Mouse (Mus musculus): ENCODE measurements around the gene Rb1. TPM values are rescaled to one million over a fixed set of nuclear protein-coding genes. Genes with fewer than 3 reads are reported as not detected.

Rb1 gene
- polyA plus RNA-seq, 1 experiment from 2014 or later: 15.1 TPM

- Histone ChIP-seq H3K27me3 (replicated peaks; ENCODE audit: control insufficient read depth, insufficient read depth, low read length) (no peaks in the 10 kb centered on the region), H3K9ac (ENCODE audit: low read depth, low read length) (peak within 1 kb of the TSS; percentile 77), H3K4me1 (replicated peaks; ENCODE audit: control insufficient read depth, insufficient read depth, low read length) (peaks cover 4% of the 10 kb centered on the region), H3K27ac (ENCODE audit: low read depth, low read length) (peak within 1 kb of the TSS; percentile 90), H3K36me3 (ENCODE audit: control insufficient read depth, insufficient read depth) (no peaks in the 10 kb centered on the region), H3K4me2 (replicated peaks; ENCODE audit: low read depth) (peak within 1 kb of the TSS; percentile 61), H3K9me3 (ENCODE audit: control insufficient read depth) (no peaks in the 10 kb centered on the region), H3K4me3 (ENCODE audit: low read depth, low read length) (peak within 1 kb of the TSS; percentile 48)
- peak; percentile 84 for ATAC-seq
- under 1% methylated on average over 19 of the region's 19 CpGs for WGBS
- peak; percentile 17; the same call in 1 of the 2 replicates for TF ChIP-seq CTCF (IDR thresholded peaks at IDR 0.05; ENCODE audit: low read depth)
Measured at GRCm38 (mm10) chr14:73237848-73238321, 87.7 kb downstream of the Rb1 start, which contains the start of gene Lpar6. Gene Lpar6, plus strand, starts transcription at chr14:73237895.

GRCm38 (mm10) chr14:73234468-73235031 lies 91.1 kb downstream of the Rb1 start:
- Histone ChIP-seq H3K4me2 (replicated peaks; ENCODE audit: low read depth) (no peak overlapping the region), H3K27me3 (replicated peaks; ENCODE audit: control insufficient read depth, insufficient read depth, low read length) (no peaks in the 10 kb centered on the region), H3K9me3 (ENCODE audit: control insufficient read depth) (no peaks in the 10 kb centered on the region), H3K9ac (ENCODE audit: low read depth, low read length) (0 out of 2 replicates have a peak overlapping the region, but pooled peaks have one; percentile 7), H3K4me1 (replicated peaks; ENCODE audit: control insufficient read depth, insufficient read depth, low read length) (peaks cover 7% of the 10 kb centered on the region), H3K4me3 (ENCODE audit: low read depth, low read length) (no peak overlapping the region), H3K27ac (ENCODE audit: low read depth, low read length) (no peak overlapping the region), H3K36me3 (ENCODE audit: control insufficient read depth, insufficient read depth) (no peaks in the 10 kb centered on the region)
- TF ChIP-seq CTCF (IDR thresholded peaks at IDR 0.05; ENCODE audit: low read depth): no peak
- 25% methylated on average over 2 of the region's 2 CpGs for WGBS
- no peak for ATAC-seq

GRCm38 (mm10) chr14:73231286-73231982 lies 94.2 kb downstream of the Rb1 start:
- no peak overlapping the region for H3K9ac ChIP-seq (ENCODE audit: low read depth, low read length)
- no peaks in the 10 kb centered on the region for H3K9me3 ChIP-seq (ENCODE audit: control insufficient read depth)
- 45% methylated on average over 5 of the region's 5 CpGs for WGBS
- peaks cover 7% of the 10 kb centered on the region for H3K4me1 ChIP-seq (replicated peaks; ENCODE audit: control insufficient read depth, insufficient read depth, low read length)
- no peak for TF ChIP-seq CTCF (IDR thresholded peaks at IDR 0.05; ENCODE audit: low read depth)
- H3K4me3 ChIP-seq (ENCODE audit: low read depth, low read length): no peak overlapping the region
- ATAC-seq: no peak
- H3K27me3 ChIP-seq (replicated peaks; ENCODE audit: control insufficient read depth, insufficient read depth, low read length): no peaks in the 10 kb centered on the region
- H3K36me3 ChIP-seq (ENCODE audit: control insufficient read depth, insufficient read depth): no peaks in the 10 kb centered on the region
- H3K4me2 ChIP-seq (replicated peaks; ENCODE audit: low read depth): no peak overlapping the region
- no peak overlapping the region for H3K27ac ChIP-seq (ENCODE audit: low read depth, low read length)

- Histone ChIP-seq H3K4me3 (ENCODE audit: low read depth, low read length) (no peak overlapping the region), H3K9ac (ENCODE audit: low read depth, low read length) (no peak overlapping the region), H3K9me3 (ENCODE audit: control insufficient read depth) (no peaks in the 10 kb centered on the region), H3K27ac (ENCODE audit: low read depth, low read length) (no peak overlapping the region), H3K36me3 (ENCODE audit: control insufficient read depth, insufficient read depth) (no peaks in the 10 kb centered on the region), H3K4me1 (replicated peaks; ENCODE audit: control insufficient read depth, insufficient read depth, low read length) (0 out of 2 replicates have a peak, but pooled peaks cover 5% of the 10 kb centered on the region), H3K4me2 (replicated peaks; ENCODE audit: low read depth) (no peak overlapping the region), H3K27me3 (replicated peaks; ENCODE audit: control insufficient read depth, insufficient read depth, low read length) (no peaks in the 10 kb centered on the region)
- 11% methylated on average over 1 of the region's 1 CpGs for WGBS
- TF ChIP-seq CTCF (IDR thresholded peaks at IDR 0.05; ENCODE audit: low read depth): no peak
- no peak for ATAC-seq
Measured at GRCm38 (mm10) chr14:73226849-73227248, 98.8 kb downstream of the Rb1 start.

- no peaks in the 10 kb centered on the region for H3K36me3 ChIP-seq (ENCODE audit: control insufficient read depth, insufficient read depth)
- no peak overlapping the region for H3K4me2 ChIP-seq (replicated peaks; ENCODE audit: low read depth)
- H3K9ac ChIP-seq (ENCODE audit: low read depth, low read length): no peak overlapping the region
- no peak for ATAC-seq
- H3K4me3 ChIP-seq (ENCODE audit: low read depth, low read length): no peak overlapping the region
- 0 out of 2 replicates have a peak, but pooled peaks cover 3% of the 10 kb centered on the region for H3K4me1 ChIP-seq (replicated peaks; ENCODE audit: control insufficient read depth, insufficient read depth, low read length)
- no peak for TF ChIP-seq CTCF (IDR thresholded peaks at IDR 0.05; ENCODE audit: low read depth)
- no peaks in the 10 kb centered on the region for H3K9me3 ChIP-seq (ENCODE audit: control insufficient read depth)
- 65% methylated on average over 3 of the region's 3 CpGs for WGBS
- no peak overlapping the region for H3K27ac ChIP-seq (ENCODE audit: low read depth, low read length)
- no peaks in the 10 kb centered on the region for H3K27me3 ChIP-seq (replicated peaks; ENCODE audit: control insufficient read depth, insufficient read depth, low read length)
Measured at GRCm38 (mm10) chr14:73226346-73226745, 99.3 kb downstream of the Rb1 start.

GRCm38 (mm10) chr14:73222316-73222970 lies 103.2 kb downstream of the Rb1 start:
- TF ChIP-seq CTCF (IDR thresholded peaks at IDR 0.05; ENCODE audit: low read depth): no peak
- 87% methylated on average over 9 of the region's 9 CpGs for WGBS
- no peaks in the 10 kb centered on the region for H3K36me3 ChIP-seq (ENCODE audit: control insufficient read depth, insufficient read depth)
- no peak overlapping the region for H3K27ac ChIP-seq (ENCODE audit: low read depth, low read length)
- no peaks in the 10 kb centered on the region for H3K9me3 ChIP-seq (ENCODE audit: control insufficient read depth)
- no peak overlapping the region for H3K9ac ChIP-seq (ENCODE audit: low read depth, low read length)
- H3K4me1 ChIP-seq (replicated peaks; ENCODE audit: control insufficient read depth, insufficient read depth, low read length): 0 out of 2 replicates have a peak, but pooled peaks cover 3% of the 10 kb centered on the region
- no peaks in the 10 kb centered on the region for H3K27me3 ChIP-seq (replicated peaks; ENCODE audit: control insufficient read depth, insufficient read depth, low read length)
- H3K4me2 ChIP-seq (replicated peaks; ENCODE audit: low read depth): no peak overlapping the region
- no peak overlapping the region for H3K4me3 ChIP-seq (ENCODE audit: low read depth, low read length)
- no peak for ATAC-seq
